Mouse (Mus musculus) right cerebral cortex, postnatal 4 days (tissue): Measurements from ENCODE around the gene 4931406P16Rik.
A peak's percentile ranks its signal among the peaks of the same experiment; 100 is the strongest.

Source experiments
- DNase-seq: peaks from one replicate; pipeline ENCODE4 v3.0.0-alpha.2; 2022

Gene 4931406P16Rik

GRCm38 (mm10) chr7:34309186-34309764, 4.1 kb downstream of the 4931406P16Rik start:
- DNase-seq, result no peak

GRCm38 (mm10) chr7:34308586-34308985, 4.8 kb downstream of the 4931406P16Rik start:
- DNase-seq, result no peak

GRCm38 (mm10) chr7:34305454-34305853, 7.9 kb downstream of the 4931406P16Rik start:
- DNase-seq, result no peak

GRCm38 (mm10) chr7:34302651-34303050, 10.7 kb downstream of the 4931406P16Rik start:
- no peak for DNase-seq

- no peak for DNase-seq
Observed at GRCm38 (mm10) chr7:34301952-34302351, 11.4 kb downstream of the 4931406P16Rik start.

- DNase-seq, result no peak
Observed at GRCm38 (mm10) chr7:34298818-34299217, 14.5 kb downstream of the 4931406P16Rik start.

GRCm38 (mm10) chr7:34296124-34296523, 17.2 kb downstream of the 4931406P16Rik start:
- DNase-seq, result no peak

- no peak for DNase-seq
Observed at GRCm38 (mm10) chr7:34292633-34293032, 20.7 kb downstream of the 4931406P16Rik start.

- DNase-seq, result no peak
Observed at GRCm38 (mm10) chr7:34291265-34291664, 22.1 kb downstream of the 4931406P16Rik start.

GRCm38 (mm10) chr7:34290450-34291151, 22.8 kb downstream of the 4931406P16Rik start:
- DNase-seq, result no peak

- DNase-seq, result no peak
Observed at GRCm38 (mm10) chr7:34277656-34278055, 35.7 kb downstream of the 4931406P16Rik start.

GRCm38 (mm10) chr7:34276066-34276465, 37.3 kb downstream of the 4931406P16Rik start:
- DNase-seq, result no peak

- DNase-seq, result no peak
Observed at GRCm38 (mm10) chr7:34272465-34272864, 40.9 kb downstream of the 4931406P16Rik start.

- no peak for DNase-seq
Observed at GRCm38 (mm10) chr7:34268463-34268862, 44.9 kb downstream of the 4931406P16Rik start.

GRCm38 (mm10) chr7:34266421-34266820, 46.9 kb downstream of the 4931406P16Rik start:
- DNase-seq, result no peak

- peak; percentile 40 for DNase-seq
Observed at GRCm38 (mm10) chr7:34265876-34266346, 47.4 kb downstream of the 4931406P16Rik start.

- DNase-seq, result no peak
Observed at GRCm38 (mm10) chr7:34263437-34263836, 49.9 kb downstream of the 4931406P16Rik start.

GRCm38 (mm10) chr7:34258407-34258806, 54.9 kb downstream of the 4931406P16Rik start:
- no peak for DNase-seq

- DNase-seq, result no peak
Observed at GRCm38 (mm10) chr7:34257279-34257678, 56.1 kb downstream of the 4931406P16Rik start.

- no peak for DNase-seq
Observed at GRCm38 (mm10) chr7:34255916-34256315, 57.4 kb downstream of the 4931406P16Rik start.

- no peak for DNase-seq
Observed at GRCm38 (mm10) chr7:34255137-34255536, 58.2 kb downstream of the 4931406P16Rik start.

- no peak for DNase-seq
Observed at GRCm38 (mm10) chr7:34252030-34252429, 61.3 kb downstream of the 4931406P16Rik start.

GRCm38 (mm10) chr7:34250738-34251137, 62.6 kb downstream of the 4931406P16Rik start, which contains the start of gene Gm6096:
Gm6096 (plus strand) TSS chr7:34251038.
- DNase-seq, result no peak

GRCm38 (mm10) chr7:34246870-34247499, 66.4 kb downstream of the 4931406P16Rik start:
- DNase-seq, result no peak
